Mouse (Mus musculus) adrenal gland, postnatal 4 days (tissue): ENCODE measurements around the gene Fdx1l. TPM values are rescaled to one million over a fixed set of nuclear protein-coding genes. Genes with fewer than 3 reads are reported as not detected.
A peak's percentile ranks its signal among the peaks of the same experiment; 100 is the strongest.

Source experiments
- DNase-seq, 2 experiments: peaks; one replicate each; pipeline ENCODE4 v3.0.0; 2021 to 2022; ENCODE audit warnings: low spot score in 2 of 2, mixed read lengths in 2 of 2
- microRNA-seq: library from miRNA; unstranded; fragments of <30 nt; microRNA quantifications from one replicate; pipeline ENCODE4 v1.2.0, GENCODE M21; 2021
- total RNA-seq, 2 experiments: library from RNA; stranded (reverse); gene quantifications; 2 replicates each; pipeline ENCODE4 v1.2.3; 2021

Gene Fdx1l
- total RNA-seq, 2 experiments from 2014 or later: 32.9 to 37.7 TPM

DNA sequence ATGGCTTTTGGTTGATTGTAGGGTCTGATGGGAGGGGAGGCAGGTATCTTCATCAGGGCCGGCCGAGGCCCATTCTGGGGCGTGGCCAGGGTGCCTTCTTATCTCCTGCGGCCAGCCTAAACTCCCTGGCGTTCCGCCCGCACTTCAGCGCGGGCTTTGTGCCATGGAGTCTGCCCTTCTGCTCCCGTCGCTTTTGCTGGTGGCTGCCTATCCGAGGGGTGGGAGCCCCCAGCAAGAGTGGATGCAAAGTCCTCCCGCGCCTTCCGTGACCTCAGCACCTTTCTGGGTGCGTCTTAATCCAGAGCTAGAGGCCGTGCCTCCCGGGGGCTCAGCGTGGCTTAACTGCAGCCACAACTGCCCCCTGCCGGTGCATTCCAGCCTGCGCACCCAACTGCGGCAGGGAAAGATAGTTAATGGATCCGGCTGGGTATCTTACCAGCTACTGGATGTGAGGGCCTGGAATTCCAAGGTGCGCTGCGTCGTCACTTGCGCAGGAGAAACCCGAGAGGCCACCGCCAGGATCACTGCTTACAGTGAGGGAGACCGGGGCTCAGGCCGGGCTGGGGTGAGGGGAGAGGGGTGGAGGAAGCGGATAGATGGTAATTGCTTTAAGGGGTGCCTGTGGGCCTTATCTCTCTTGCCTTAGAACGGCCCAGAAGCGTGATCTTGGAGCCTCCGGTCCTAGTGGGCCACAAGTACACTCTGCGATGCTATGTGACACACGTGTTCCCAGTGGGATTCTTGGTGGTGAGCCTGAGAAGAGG lies 43.9 kb downstream of the Fdx1l start, which contains the start of gene Icam4:
Gene Icam4, plus strand, starts transcription at position 83 of the 764 bp plus-strand sequence.
- DNase-seq: peak; percentile 58 to 67

DNA sequence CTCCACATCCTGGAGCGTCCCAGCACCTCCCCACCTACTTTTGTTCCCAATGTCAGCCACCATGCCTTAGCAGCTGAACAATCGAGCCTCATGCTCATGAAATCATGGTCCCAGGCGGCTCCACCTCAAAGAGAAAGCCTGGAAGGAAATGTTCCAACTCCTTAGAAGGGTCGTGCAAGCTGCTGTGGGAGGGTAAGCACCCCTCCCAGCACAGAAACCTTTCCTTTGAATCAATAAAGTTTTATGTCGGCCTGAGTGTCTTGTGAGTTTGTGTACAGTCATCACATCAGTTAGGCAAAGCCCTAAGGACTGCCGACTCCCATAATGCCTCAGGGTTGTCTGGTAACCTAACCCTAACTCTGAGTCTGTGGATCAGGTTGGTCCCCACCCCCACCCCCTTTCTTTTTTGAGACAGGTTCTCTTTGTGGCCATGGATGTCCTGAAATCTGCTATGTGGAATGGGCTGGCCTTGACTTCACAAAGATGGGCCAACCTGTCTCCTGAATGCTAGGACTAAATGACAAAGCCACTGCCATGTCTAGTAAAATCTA lies 44.8 kb downstream of the Fdx1l start:
- no peak for DNase-seq

DNA sequence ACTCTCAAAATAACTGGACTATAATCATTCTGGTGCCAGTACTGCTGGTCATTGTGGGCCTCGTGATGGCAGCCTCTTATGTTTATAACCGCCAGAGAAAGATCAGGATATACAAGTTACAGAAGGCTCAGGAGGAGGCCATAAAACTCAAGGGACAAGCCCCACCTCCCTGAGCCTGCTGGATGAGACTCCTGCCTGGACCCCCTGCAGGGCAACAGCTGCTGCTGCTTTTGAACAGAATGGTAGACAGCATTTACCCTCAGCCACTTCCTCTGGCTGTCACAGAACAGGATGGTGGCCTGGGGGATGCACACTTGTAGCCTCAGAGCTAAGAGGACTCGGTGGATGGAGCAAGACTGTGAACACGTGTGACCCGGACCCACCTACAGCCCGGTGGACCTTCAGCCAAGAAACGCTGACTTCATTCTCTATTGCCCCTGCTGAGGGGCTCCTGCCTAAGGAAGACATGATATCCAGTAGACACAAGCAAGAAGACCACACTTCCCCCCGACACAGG lies 45.6 kb downstream of the Fdx1l start:
- DNase-seq: no peak

DNA sequence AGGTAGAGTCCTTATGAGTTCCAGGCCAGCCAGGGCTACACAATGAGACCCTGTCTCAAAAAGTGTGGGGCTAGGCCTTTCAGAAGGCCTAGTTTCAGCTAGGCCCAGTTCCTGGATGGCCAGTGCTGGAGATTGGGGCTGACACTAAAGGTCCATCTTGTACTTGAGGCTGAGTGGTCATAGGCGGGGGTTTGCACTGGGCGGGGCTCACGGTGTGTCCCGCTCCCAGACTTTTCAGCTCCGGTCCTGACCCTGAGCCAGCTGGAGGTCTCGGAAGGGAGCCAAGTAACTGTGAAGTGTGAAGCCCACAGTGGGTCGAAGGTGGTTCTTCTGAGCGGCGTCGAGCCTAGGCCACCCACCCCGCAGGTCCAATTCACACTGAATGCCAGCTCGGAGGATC lies 46.6 kb downstream of the Fdx1l start:
- DNase-seq: no peak

DNA sequence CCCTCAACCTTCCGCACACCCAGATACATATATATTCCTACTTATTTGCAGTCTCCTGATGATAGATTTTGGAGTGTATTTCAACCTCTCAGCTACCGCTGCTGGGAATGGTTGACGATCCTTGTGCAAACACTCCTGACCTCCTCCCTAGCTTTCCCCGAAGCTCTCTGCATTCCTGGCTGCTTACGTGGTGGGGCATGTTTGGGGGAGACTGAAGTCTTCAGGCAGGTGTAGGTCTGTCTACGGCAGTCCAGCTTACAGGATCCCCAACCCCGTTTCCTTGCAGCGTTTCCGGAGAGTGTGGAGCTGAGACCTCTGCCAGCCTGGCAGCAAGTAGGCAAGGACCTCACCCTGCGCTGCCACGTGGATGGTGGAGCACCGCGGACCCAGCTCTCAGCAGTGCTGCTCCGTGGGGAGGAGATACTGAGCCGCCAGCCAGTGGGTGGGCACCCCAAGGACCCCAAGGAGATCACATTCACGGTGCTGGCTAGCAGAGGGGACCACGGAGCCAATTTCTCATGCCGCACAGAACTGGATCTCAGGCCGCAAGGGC lies 48.1 kb downstream of the Fdx1l start:
- DNase-seq: no peak

DNA sequence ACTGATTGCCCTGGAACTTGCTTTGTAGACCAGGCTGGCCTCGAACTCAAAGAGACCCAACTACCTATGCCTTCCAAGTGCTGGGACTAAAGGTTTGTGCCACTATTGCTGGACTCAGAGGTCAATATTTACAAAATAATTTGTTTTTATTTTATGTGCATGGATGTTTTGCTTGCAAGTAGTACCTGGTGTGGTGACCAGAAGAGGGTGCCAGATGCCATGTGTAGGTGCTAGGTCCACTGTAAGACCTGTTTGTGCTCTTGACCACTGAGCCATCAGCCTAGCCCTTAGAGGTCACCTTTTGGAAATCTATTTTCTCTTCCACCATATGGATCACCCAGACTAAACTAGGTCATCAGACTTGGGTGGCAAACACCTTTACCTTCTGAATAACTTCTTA lies 50.7 kb downstream of the Fdx1l start:
- no peak for DNase-seq

DNA sequence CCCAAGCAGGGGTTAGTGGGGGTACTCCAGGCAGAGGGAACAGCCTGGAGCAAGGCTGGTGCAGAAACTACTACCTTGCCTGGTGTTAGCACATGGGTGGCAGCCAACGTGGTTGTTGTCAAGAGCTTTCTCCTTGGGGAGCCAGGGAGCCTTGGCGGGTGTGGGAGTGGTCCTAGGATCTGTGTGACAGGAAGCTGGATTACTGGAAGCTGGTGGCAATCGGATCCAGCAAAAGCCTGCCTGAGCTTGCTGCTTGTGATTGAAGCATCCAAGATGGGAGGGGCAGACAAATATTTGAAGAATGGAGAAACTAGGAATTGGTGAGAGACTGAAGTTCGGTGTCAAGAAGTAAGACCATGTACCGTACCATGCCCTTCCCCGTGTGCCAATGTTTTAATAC lies 51.1 kb downstream of the Fdx1l start:
- DNase-seq: no peak

DNA sequence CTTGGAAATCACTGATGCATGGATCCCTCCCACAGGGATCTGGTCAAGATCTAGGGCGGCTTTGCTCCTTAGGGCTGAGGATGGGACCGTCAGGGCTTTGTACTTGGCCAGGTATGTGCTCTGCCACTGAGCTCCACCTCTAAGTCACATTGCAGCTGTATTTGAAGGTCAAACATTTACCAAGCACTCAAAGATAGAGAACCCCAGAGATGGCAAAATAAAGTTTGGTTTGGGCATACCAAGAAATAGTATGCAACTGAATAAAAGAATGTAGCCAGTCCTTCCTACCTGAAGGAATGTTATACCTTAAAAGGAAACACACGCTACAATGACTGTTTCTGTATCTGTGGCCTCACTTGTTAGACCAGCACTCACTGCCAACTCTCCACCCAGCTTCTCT lies 52.1 kb downstream of the Fdx1l start:
- DNase-seq: no peak

DNA sequence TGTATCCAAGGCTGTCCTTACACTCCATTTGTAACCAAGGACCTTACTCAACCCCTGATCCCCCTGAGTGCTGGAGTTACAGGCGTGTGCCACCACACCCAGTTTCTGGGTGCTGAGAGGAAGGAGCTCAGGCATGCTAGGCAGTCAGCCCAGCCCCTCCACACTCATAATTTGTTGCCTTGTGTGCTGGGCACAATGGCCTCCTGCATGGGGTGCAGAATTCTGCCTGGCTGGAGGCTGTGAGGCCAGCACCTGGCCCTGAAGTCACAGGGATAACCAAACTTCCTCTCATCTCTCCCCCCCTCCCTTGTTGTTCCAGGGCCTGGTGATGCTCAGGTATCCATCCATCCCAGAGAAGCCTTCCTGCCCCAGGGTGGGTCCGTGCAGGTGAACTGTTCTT lies 54.8 kb downstream of the Fdx1l start:
- no peak for DNase-seq

Small RNA genes lying within 50 kb of the gene (microRNA-seq; reads per million reads assigned to microRNA genes)
- gene Mir1900 (not detected), gene Mir7082 (1.1 reads per million)

Other genes starting within 250 kb of the Fdx1l start
- gene A230050P20Rik, start 205.0 kb downstream of the Fdx1l start, total RNA-seq: 10 to 100 TPM; 34.4 to 43.7 TPM
- 1 to 10 TPM; 2.7 to 3.2 TPM for gene Angptl6, start 193.9 kb downstream of the Fdx1l start, total RNA-seq
- 10 to 100 TPM; 47.4 to 53.4 TPM for gene Ppan, start 185.4 kb downstream of the Fdx1l start, total RNA-seq
- 100 to 1,000 TPM; 177 TPM for gene Eif3g, start 175.0 kb downstream of the Fdx1l start, total RNA-seq
- gene Dnmt1, start 113.7 kb downstream of the Fdx1l start, total RNA-seq: 10 to 100 TPM; 71.8 to 89.6 TPM
- gene S1pr2, start 96.8 kb downstream of the Fdx1l start, total RNA-seq: 10 to 100 TPM; 12.2 to 17.0 TPM
- gene Mrpl4, start 70.9 kb downstream of the Fdx1l start, total RNA-seq: 10 to 100 TPM; 96.9 to 97.0 TPM
- gene Icam1, start 57.6 kb downstream of the Fdx1l start, total RNA-seq: 10 to 100 TPM in 1 of 2 experiments, 1 to 10 TPM in 1; 10.0 to 11.7 TPM
- gene Icam4, start 44.2 kb downstream of the Fdx1l start, total RNA-seq: 1 to 10 TPM; 3.8 to 4.5 TPM
- gene Icam5, start 41.5 kb downstream of the Fdx1l start, total RNA-seq: 1 to 10 TPM in 1 of 2 experiments, under 1 TPM in 1; 0.81 to 1.3 TPM
- gene Zglp1, start 6.5 kb downstream of the Fdx1l start, total RNA-seq: not detected
- gene Gm49373, start 518 bp downstream of the Fdx1l start, total RNA-seq: under 1 TPM in 1 of 2 experiments, not detected in 1; 0.64 TPM
- 1 to 10 TPM; 3.1 to 3.9 TPM for gene Gm38431, start 18.4 kb upstream of the Fdx1l start, total RNA-seq
- 10 to 100 TPM; 67.0 to 68.4 TPM for gene Raver1, start 18.4 kb upstream of the Fdx1l start, total RNA-seq
- 10 to 100 TPM; 18.9 to 19.2 TPM for gene Tyk2, start 57.6 kb upstream of the Fdx1l start, total RNA-seq
- 100 to 1,000 TPM; 174 to 190 TPM for gene Cdc37, start 76.4 kb upstream of the Fdx1l start, total RNA-seq
- gene Pde4a, start 92.1 kb upstream of the Fdx1l start, total RNA-seq: 10 to 100 TPM in 1 of 2 experiments, 1 to 10 TPM in 1; 9.7 to 10.6 TPM
- 10 to 100 TPM; 46.6 to 50.8 TPM for gene Keap1, start 165.7 kb upstream of the Fdx1l start, total RNA-seq
- gene S1pr5, start 174.8 kb upstream of the Fdx1l start, total RNA-seq: under 1 TPM; 0.20 to 0.28 TPM
- gene Atg4d, start 191.7 kb upstream of the Fdx1l start, total RNA-seq: 10 to 100 TPM; 33.4 to 38.7 TPM
- 10 to 100 TPM; 40.2 to 41.8 TPM for gene Kri1, start 214.4 kb upstream of the Fdx1l start, total RNA-seq
- gene Cdkn2d, start 217.8 kb upstream of the Fdx1l start, total RNA-seq: 10 to 100 TPM; 21.9 to 25.6 TPM
- gene Ap1m2, start 238.7 kb upstream of the Fdx1l start, total RNA-seq: 1 to 10 TPM in 1 of 2 experiments, not detected in 1; 3.4 TPM
- 10 to 100 TPM; 73.6 to 75.4 TPM for gene Slc44a2, start 247.1 kb upstream of the Fdx1l start, total RNA-seq